Mouse (Mus musculus): ENCODE results near the gene Zic4.

DNA sequence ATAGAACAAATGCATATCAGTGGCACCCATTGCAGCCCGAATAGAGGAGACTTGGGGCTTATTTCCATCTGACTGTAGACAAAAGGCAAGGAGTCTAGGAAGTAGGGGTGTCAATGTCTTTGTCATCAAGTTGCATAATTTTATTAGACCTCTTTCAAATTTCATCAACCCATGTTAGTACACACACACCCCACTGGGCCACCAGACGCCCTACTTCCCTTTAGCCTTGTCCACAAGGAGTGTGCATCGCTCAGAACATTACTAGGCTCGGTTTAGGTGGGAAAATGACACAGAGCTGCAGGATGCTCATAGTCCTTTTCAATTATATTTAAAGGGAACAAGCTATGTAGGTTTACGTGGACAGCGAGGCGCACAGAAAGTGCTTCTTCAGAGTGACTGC lies 37.8 kb downstream of the Zic4 start:
- no peak for TF ChIP-seq CTCF (IDR thresholded peaks at IDR 0.05; ENCODE audit: low read depth)
- TF ChIP-seq EP300 (IDR thresholded peaks at IDR 0.05; ENCODE audit: low read depth), result no peak

Measured in liver, postnatal 0 days (tissue).